Mouse (Mus musculus) frontal cortex, postnatal 36 days (tissue): Measurements from ENCODE around the gene Tunar.
A peak's percentile ranks its signal among the peaks of the same experiment; 100 is the strongest.

Source experiments
- DNase-seq, 2 experiments: peaks; one replicate each; pipeline ENCODE4 v3.0.0; 2022; ENCODE audit warnings: low spot score in 2 of 2

Tunar gene

GRCm38 (mm10) chr12:105403742-105404141, 70.1 kb downstream of the Tunar start:
- peak in 1 of 2 experiments; percentile 20 for DNase-seq

- no peak for DNase-seq
These were observed 72.3 kb downstream of the Tunar start for GRCm38 (mm10) chr12:105406008-105406407.

GRCm38 (mm10) chr12:105413909-105414308, 80.2 kb downstream of the Tunar start:
- DNase-seq, result no peak

- DNase-seq, result no peak
These were observed 86.8 kb downstream of the Tunar start for GRCm38 (mm10) chr12:105420476-105420875.

- DNase-seq, result peak in 1 of 2 experiments; percentile 29
These were observed 92.9 kb downstream of the Tunar start for GRCm38 (mm10) chr12:105426541-105426940.

GRCm38 (mm10) chr12:105427039-105427757, 93.5 kb downstream of the Tunar start:
- peak; percentile 76 to 85 for DNase-seq

- DNase-seq, result peak in 1 of 2 experiments; percentile 28
These were observed 98.2 kb downstream of the Tunar start for GRCm38 (mm10) chr12:105431872-105432271.

- no peak for DNase-seq
These were observed 99.1 kb downstream of the Tunar start for GRCm38 (mm10) chr12:105432807-105433206.
